Mouse (Mus musculus): Measurements from ENCODE around the gene Dkkl1. TPM values are rescaled to one million over a fixed set of nuclear protein-coding genes. Genes with fewer than 3 reads are reported as not detected.
"Not testable (repeated sequence)": the region's sequence is repeated elsewhere in the genome, so short reads cannot be mapped to it uniquely, and the experiment has no call there.

Dkkl1 gene
- polyA plus RNA-seq, 1 experiment from 2014 or later = 2.1 TPM

DNA sequence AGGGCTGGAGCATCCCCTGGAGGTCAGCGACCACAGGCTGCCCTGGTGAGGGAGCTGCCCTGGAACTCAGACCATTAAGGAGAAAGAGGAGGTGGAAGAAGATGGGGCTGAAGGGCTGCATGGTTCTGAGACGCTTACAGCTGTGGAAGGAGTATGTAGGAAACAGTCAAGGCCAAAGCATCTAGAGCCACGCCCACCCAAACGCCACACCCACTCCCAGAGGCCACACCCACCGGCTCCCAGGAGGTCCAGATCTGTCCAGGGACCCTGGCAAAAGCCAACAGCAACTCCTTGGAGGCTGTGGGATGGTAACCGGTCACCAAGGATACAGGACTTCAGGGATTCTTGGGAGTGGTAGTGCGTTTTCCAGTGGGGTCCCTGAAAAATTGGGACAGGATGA is 33.4 kb downstream of the Dkkl1 start:
- Histone ChIP-seq H3K4me1 (ENCODE audit: control insufficient read depth, insufficient read depth, low read length) (peaks cover 10% of the 10 kb centered on the region; the same call in 1 of the 2 replicates), H3K27ac (ENCODE audit: low read length) (no peak overlapping the region), H3K4me3 (replicated peaks; ENCODE audit: low read length) (no peak overlapping the region), H3K27me3 (ENCODE audit: control insufficient read depth, insufficient read depth, low read length) (peaks cover 92% of the 10 kb centered on the region), H3K9ac (ENCODE audit: low read length) (no peak overlapping the region), H3K36me3 (ENCODE audit: control insufficient read depth, insufficient read depth, low read length) (no peaks in the 10 kb centered on the region), H3K9me3 (replicated peaks; ENCODE audit: control insufficient read depth, low read length) (no peaks in the 10 kb centered on the region), H3K4me2 (ENCODE audit: low read depth, low read length) (no peak overlapping the region)
- no peak for ATAC-seq (ENCODE audit: insufficient read depth, low FRiP score)
- WGBS = 20% methylated on average over 7 of the region's 7 CpGs

DNA sequence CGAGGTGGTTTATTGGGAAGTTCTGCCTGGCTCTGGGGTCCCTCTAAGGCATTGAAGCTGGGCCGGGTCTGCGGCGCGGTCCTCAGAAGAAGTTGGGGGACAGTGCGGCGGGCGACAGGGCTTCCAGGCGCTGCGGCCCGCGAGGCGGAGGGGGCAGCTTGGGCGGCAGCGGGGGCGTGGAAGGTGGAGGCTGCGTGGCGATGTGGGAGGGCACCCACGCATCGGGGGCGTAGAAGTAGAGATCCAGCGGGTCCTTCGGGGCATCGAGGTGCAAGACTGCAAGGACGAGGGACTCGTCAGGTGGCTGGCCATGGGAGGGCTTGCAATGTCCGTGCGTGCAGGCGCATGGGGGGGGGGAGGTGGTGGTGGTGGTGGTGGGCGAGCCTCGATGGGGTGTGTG is 35.6 kb downstream of the Dkkl1 start:
- Histone ChIP-seq H3K4me3 (replicated peaks; ENCODE audit: low read length) (no peak overlapping the region; the same call in 1 of the 2 replicates), H3K27me3 (ENCODE audit: control insufficient read depth, insufficient read depth, low read length) (peaks cover 75% of the 10 kb centered on the region), H3K4me1 (ENCODE audit: control insufficient read depth, insufficient read depth, low read length) (peaks cover 10% of the 10 kb centered on the region; the same call in 1 of the 2 replicates), H3K9ac (ENCODE audit: low read length) (no peak overlapping the region), H3K36me3 (ENCODE audit: control insufficient read depth, insufficient read depth, low read length) (no peaks in the 10 kb centered on the region), H3K9me3 (replicated peaks; ENCODE audit: control insufficient read depth, low read length) (no peaks in the 10 kb centered on the region; the same call in 1 of the 2 replicates), H3K4me2 (ENCODE audit: low read depth, low read length) (peak overlapping the region; percentile 32; the same call in 1 of the 2 replicates), H3K27ac (ENCODE audit: low read length) (no peak overlapping the region)
- whole genome bisulfite sequencing = 3% methylated on average over 29 of the region's 31 CpGs
- no peak for ATAC-seq (ENCODE audit: insufficient read depth, low FRiP score)

DNA sequence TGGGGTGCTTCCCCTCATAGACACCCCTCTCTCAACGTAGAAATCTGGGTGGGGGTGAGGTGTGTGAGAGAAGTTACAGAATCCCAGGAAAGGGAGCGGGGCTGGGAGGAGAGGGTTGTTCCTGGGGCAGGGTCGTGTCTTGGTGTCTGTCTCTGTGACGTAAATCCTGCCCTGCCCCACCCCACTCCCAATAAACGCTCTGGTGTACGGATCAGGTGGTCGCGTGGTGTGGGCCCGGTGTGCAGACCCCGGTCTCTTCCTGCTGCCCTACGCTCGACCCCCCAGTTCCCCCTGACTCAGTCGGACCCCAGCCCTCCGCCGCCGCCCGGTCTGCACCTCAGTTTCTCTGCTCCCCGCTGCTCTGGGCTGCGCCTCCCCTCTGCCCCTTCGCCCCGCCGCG is 36.0 kb downstream of the Dkkl1 start:
- Histone ChIP-seq H3K4me2 (ENCODE audit: low read depth, low read length) (0 out of 2 replicates have a peak overlapping the region, but pooled peaks have one; percentile 32), H3K9ac (ENCODE audit: low read length) (no peak overlapping the region), H3K4me1 (ENCODE audit: control insufficient read depth, insufficient read depth, low read length) (peaks cover 10% of the 10 kb centered on the region; the same call in 1 of the 2 replicates), H3K36me3 (ENCODE audit: control insufficient read depth, insufficient read depth, low read length) (no peaks in the 10 kb centered on the region), H3K27ac (ENCODE audit: low read length) (no peak overlapping the region), H3K27me3 (ENCODE audit: control insufficient read depth, insufficient read depth, low read length) (peaks cover 71% of the 10 kb centered on the region), H3K9me3 (replicated peaks; ENCODE audit: control insufficient read depth, low read length) (no peaks in the 10 kb centered on the region; the same call in 1 of the 2 replicates), H3K4me3 (replicated peaks; ENCODE audit: low read length) (no peak overlapping the region; the same call in 1 of the 2 replicates)
- ATAC-seq (ENCODE audit: insufficient read depth, low FRiP score) = no peak
- 2% methylated on average over 23 of the region's 23 CpGs for WGBS

DNA sequence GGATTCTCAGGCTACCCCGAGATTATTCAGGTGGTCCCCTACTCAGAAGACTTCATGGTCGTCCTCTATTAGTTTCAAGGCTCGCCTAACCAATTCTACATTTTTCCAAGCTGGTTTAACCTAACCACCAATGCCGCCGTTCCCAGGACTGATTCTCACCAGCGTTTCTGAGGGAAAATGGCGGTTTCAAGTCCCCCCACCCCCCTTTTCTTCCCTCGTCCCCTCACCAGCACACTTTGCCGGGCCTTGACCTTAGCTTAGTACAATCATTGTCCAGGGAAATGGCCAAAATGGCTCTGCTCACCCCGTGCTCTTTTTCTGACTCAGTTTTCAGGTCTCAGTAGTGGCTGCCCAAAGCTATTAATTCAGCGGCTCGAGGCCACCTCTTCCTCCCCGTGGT is 36.5 kb downstream of the Dkkl1 start:
- H3K27me3 ChIP-seq (ENCODE audit: control insufficient read depth, insufficient read depth, low read length) = peaks cover 70% of the 10 kb centered on the region
- 6% methylated on average over 13 of the region's 13 CpGs for WGBS
- peaks cover 10% of the 10 kb centered on the region; the same call in 1 of the 2 replicates for H3K4me1 ChIP-seq (ENCODE audit: control insufficient read depth, insufficient read depth, low read length)
- H3K9ac ChIP-seq (ENCODE audit: low read length) = no peak overlapping the region
- peaks cover under 1% of the 10 kb centered on the region; the same call in 1 of the 2 replicates for H3K9me3 ChIP-seq (replicated peaks; ENCODE audit: control insufficient read depth, low read length)
- H3K27ac ChIP-seq (ENCODE audit: low read length) = no peak overlapping the region
- no peak overlapping the region for H3K4me2 ChIP-seq (ENCODE audit: low read depth, low read length)
- no peaks in the 10 kb centered on the region for H3K36me3 ChIP-seq (ENCODE audit: control insufficient read depth, insufficient read depth, low read length)
- no peak for ATAC-seq (ENCODE audit: insufficient read depth, low FRiP score)
- no peak overlapping the region for H3K4me3 ChIP-seq (replicated peaks; ENCODE audit: low read length)

DNA sequence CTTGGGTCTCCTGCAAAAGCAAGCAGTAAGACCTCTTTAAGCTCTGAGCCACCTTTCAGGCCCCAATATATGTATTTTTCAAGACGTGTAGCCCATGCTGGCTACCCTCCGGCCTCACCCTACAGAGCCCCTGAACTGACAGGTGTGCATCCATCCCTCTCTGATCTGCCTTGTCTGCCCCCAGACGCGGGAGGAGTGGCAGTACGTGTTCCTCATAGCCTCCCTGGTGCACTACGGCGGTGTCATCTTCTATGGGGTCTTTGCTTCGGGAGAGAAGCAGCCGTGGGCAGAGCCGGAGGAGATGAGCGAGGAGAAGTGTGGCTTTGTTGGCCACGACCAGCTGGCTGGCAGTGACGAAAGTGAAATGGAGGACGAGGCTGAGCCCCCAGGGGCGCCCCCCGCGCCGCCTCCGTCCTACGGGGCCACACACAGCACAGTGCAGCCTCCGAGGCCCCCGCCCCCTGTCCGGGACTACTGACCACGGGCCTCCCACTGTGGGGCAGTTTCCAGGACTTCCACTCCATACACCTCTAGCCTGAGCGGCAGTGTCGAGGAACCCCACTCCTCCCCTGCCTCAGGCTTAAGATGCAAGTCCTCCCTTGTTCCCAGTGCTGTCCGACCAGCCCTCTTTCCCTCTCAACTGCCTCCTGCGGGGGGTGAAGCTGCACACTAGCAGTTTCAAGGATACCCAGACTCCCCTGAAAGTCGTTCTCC is 37.2 kb downstream of the Dkkl1 start:
- no peak overlapping the region; the same call in 1 of the 2 replicates for H3K9ac ChIP-seq (ENCODE audit: low read length)
- peaks cover 68% of the 10 kb centered on the region for H3K27me3 ChIP-seq (ENCODE audit: control insufficient read depth, insufficient read depth, low read length)
- H3K4me1 ChIP-seq (ENCODE audit: control insufficient read depth, insufficient read depth, low read length) = peaks cover 10% of the 10 kb centered on the region; the same call in 1 of the 2 replicates
- H3K4me3 ChIP-seq (replicated peaks; ENCODE audit: low read length) = no peak overlapping the region
- H3K27ac ChIP-seq (ENCODE audit: low read length) = no peak overlapping the region
- H3K36me3 ChIP-seq (ENCODE audit: control insufficient read depth, insufficient read depth, low read length) = no peaks in the 10 kb centered on the region
- no peak overlapping the region for H3K4me2 ChIP-seq (ENCODE audit: low read depth, low read length)
- ATAC-seq (ENCODE audit: insufficient read depth, low FRiP score) = no peak
- 5% methylated on average over 29 of the region's 29 CpGs for WGBS
- peaks cover 7% of the 10 kb centered on the region for H3K9me3 ChIP-seq (replicated peaks; ENCODE audit: control insufficient read depth, low read length)

DNA sequence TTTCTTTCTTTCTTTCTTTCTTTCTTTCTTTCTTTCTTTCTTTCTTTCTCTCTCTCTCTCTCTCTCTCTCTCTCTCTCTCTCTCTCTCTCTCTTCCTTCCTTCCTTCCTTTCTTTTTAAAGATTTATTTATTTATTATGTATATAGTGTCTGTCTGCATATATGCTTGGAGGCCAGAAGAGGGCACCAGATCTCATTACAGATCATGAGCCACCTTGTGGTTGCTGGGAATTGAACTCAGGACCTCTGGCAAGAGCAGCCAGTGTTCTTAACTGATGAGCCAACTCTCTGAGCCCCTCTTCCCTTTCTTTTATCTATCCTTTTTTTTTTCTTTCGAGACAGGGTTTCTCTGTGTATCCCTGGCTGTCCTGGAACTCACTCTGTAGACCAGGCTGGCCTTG is 38.2 kb downstream of the Dkkl1 start:
- not testable (repeated sequence) for ATAC-seq (ENCODE audit: insufficient read depth, low FRiP score); H3K27ac ChIP-seq (ENCODE audit: low read length); H3K36me3 ChIP-seq (ENCODE audit: control insufficient read depth, insufficient read depth, low read length); H3K9ac ChIP-seq (ENCODE audit: low read length); H3K4me2 ChIP-seq (ENCODE audit: low read depth, low read length); H3K4me3 ChIP-seq (replicated peaks; ENCODE audit: low read length)
- peaks cover 10% of the 10 kb centered on the region; the same call in 1 of the 2 replicates for H3K4me1 ChIP-seq (ENCODE audit: control insufficient read depth, insufficient read depth, low read length)
- peaks cover 16% of the 10 kb centered on the region for H3K9me3 ChIP-seq (replicated peaks; ENCODE audit: control insufficient read depth, low read length)
- peaks cover 68% of the 10 kb centered on the region for H3K27me3 ChIP-seq (ENCODE audit: control insufficient read depth, insufficient read depth, low read length)
- WGBS = 54% methylated on average over 1 of the region's 1 CpGs

DNA sequence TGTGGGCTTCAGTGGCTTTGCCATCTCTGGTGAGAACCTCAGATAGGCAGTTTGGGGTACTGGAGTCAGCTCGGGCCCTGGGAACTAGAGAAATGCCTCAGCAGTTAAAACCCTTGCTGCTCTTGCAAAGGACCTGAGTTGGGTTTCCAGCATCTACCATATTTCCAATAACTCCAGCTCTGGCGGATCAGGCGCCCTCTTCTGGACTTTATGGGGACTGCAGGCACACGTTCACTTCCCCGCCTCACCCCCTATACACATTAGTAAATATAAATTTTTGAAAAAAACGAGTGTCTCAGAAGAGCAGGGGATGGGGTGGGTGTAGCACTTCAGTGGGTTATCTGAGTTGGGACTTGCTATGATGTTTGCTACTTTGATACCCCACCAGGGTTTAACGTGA is 39.0 kb downstream of the Dkkl1 start:
- 57% methylated on average over 7 of the region's 7 CpGs for WGBS
- Histone ChIP-seq H3K4me2 (ENCODE audit: low read depth, low read length) (no peak overlapping the region), H3K36me3 (ENCODE audit: control insufficient read depth, insufficient read depth, low read length) (no peaks in the 10 kb centered on the region), H3K4me3 (replicated peaks; ENCODE audit: low read length) (no peak overlapping the region), H3K4me1 (ENCODE audit: control insufficient read depth, insufficient read depth, low read length) (peaks cover 10% of the 10 kb centered on the region; the same call in 1 of the 2 replicates), H3K27ac (ENCODE audit: low read length) (no peak overlapping the region), H3K27me3 (ENCODE audit: control insufficient read depth, insufficient read depth, low read length) (peaks cover 68% of the 10 kb centered on the region), H3K9me3 (replicated peaks; ENCODE audit: control insufficient read depth, low read length) (peaks cover 19% of the 10 kb centered on the region), H3K9ac (ENCODE audit: low read length) (no peak overlapping the region)
- ATAC-seq (ENCODE audit: insufficient read depth, low FRiP score) = no peak

DNA sequence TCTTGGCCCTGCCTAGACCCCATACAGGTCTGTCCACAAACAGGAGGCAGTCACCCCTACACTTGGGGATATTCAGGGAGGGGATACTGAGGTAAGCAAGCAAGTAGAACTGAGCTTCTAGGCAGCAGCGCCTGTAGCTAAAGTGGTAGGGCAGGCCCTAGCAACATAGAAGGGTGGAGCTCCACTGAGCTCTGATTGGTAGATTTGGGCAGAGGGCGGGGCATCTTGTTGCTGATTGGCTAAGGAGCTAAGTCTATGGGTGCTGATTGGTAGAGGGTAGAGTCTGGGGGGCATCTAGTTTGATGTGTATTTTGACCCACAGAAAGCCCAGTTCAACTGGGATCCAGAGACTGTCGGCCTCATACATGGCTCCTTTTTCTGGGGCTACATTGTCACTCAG is 42.5 kb downstream of the Dkkl1 start:
- no peak overlapping the region for H3K27ac ChIP-seq (ENCODE audit: low read length)
- no peaks in the 10 kb centered on the region for H3K36me3 ChIP-seq (ENCODE audit: control insufficient read depth, insufficient read depth, low read length)
- H3K9me3 ChIP-seq (replicated peaks; ENCODE audit: control insufficient read depth, low read length) = peaks cover 19% of the 10 kb centered on the region
- WGBS = 86% methylated on average over 3 of the region's 3 CpGs
- peaks cover 65% of the 10 kb centered on the region for H3K27me3 ChIP-seq (ENCODE audit: control insufficient read depth, insufficient read depth, low read length)
- no peak overlapping the region for H3K4me3 ChIP-seq (replicated peaks; ENCODE audit: low read length)
- H3K9ac ChIP-seq (ENCODE audit: low read length) = no peak overlapping the region
- no peak overlapping the region for H3K4me2 ChIP-seq (ENCODE audit: low read depth, low read length)
- no peak for ATAC-seq (ENCODE audit: insufficient read depth, low FRiP score)
- no peaks in the 10 kb centered on the region for H3K4me1 ChIP-seq (ENCODE audit: control insufficient read depth, insufficient read depth, low read length)

DNA sequence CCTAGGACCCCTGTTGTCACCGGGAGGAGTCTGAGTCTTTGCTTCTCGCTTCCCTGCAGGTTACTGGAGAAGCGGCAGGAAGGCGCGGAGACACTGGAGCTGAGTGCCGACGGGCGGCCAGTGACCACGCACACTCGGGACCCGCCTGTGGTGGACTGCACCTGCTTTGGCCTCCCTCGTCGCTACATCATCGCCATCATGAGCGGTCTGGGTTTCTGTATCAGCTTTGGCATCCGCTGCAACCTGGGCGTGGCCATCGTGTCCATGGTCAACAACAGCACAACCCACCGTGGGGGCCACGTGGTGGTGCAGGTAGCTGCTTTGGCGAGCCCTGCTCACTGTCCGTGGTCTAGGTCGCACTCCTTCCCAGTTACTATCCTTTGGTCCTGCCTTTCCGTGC is 43.3 kb downstream of the Dkkl1 start:
- Histone ChIP-seq H3K4me1 (ENCODE audit: control insufficient read depth, insufficient read depth, low read length) (no peaks in the 10 kb centered on the region), H3K9ac (ENCODE audit: low read length) (no peak overlapping the region), H3K9me3 (replicated peaks; ENCODE audit: control insufficient read depth, low read length) (peaks cover 19% of the 10 kb centered on the region), H3K27ac (ENCODE audit: low read length) (no peak overlapping the region), H3K4me3 (replicated peaks; ENCODE audit: low read length) (no peak overlapping the region), H3K27me3 (ENCODE audit: control insufficient read depth, insufficient read depth, low read length) (peaks cover 69% of the 10 kb centered on the region), H3K36me3 (ENCODE audit: control insufficient read depth, insufficient read depth, low read length) (no peaks in the 10 kb centered on the region), H3K4me2 (ENCODE audit: low read depth, low read length) (no peak overlapping the region)
- 6% methylated on average over 24 of the region's 24 CpGs for WGBS
- no peak for ATAC-seq (ENCODE audit: insufficient read depth, low FRiP score)

Data from stomach, embryonic 16.5 days (tissue).